In the genomic region with DNA sequence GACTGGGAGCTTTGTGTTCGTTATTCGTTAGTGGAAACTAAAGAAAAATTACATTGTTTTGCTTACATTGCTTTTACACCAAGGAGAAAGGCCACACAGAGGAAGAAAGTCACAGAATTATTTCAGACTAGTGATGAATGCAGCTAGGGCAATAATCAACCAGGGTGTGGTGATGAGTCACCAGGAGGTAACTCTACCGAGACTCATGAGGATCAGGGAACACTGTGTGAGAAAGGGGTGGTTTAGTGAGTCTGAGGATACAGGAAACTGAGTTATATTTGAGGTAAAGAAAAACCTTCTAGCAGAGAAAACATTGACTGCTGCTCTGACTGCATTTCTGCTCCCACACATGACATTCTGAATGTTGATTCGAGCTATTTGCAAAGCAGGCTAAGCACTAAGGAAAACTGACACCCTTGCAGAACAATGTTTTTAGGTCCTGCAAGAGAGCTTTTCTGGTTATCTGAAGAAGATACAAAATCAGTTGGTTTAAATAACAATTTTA, we compare ENCODE assay signal across 23 mouse cellular contexts.
DNase-seq lines count a peak whose midpoint lies in the region; ATAC-seq lines count a peak whose summit lies in the region.
"Had no signal": no experiment of that assay in that cellular context is flagged by ENCODE, and none has a peak within 500 bp of the region (broad histone marks: within the 10 kb centered on the region; RNA-seq: fewer than 3 reads in every experiment).

No protein-coding gene starts in this region.

- H3K9ac ChIP-seq in intestine, embryonic 15.5 days, result no peak overlapping the region
- H3K9ac ChIP-seq in stomach, embryonic 16.5 days (ENCODE audit: low read length), result no peak overlapping the region
- H3K9ac ChIP-seq in hindbrain, embryonic 14.5 days, result no peak overlapping the region
- H3K9ac ChIP-seq: embryonic facial prominence, embryonic 12.5 days; forebrain, embryonic 12.5 days; heart, embryonic 13.5 days had no signal

- no peaks in the 10 kb centered on the region for H3K4me1 ChIP-seq in intestine, embryonic 15.5 days (replicated peaks)
- no peaks in the 10 kb centered on the region for H3K4me1 ChIP-seq in stomach, embryonic 16.5 days (ENCODE audit: control insufficient read depth, insufficient read depth, low read length)
- no peaks in the 10 kb centered on the region for H3K4me1 ChIP-seq in hindbrain, embryonic 14.5 days (replicated peaks; ENCODE audit: control insufficient read depth, insufficient read depth, low read length)
- H3K4me1 ChIP-seq: embryonic facial prominence, embryonic 12.5 days; forebrain, embryonic 12.5 days; heart, embryonic 13.5 days had no signal

- H3K27me3 ChIP-seq in intestine, embryonic 15.5 days (replicated peaks), result no peaks in the 10 kb centered on the region
- no peaks in the 10 kb centered on the region for H3K27me3 ChIP-seq in stomach, embryonic 16.5 days (ENCODE audit: control insufficient read depth, insufficient read depth, low read length)
- no peaks in the 10 kb centered on the region for H3K27me3 ChIP-seq in hindbrain, embryonic 14.5 days (ENCODE audit: control insufficient read depth, insufficient read depth, low read length)
- H3K27me3 ChIP-seq: embryonic facial prominence, embryonic 12.5 days; forebrain, embryonic 12.5 days; heart, embryonic 13.5 days had no signal

- H3K4me2 ChIP-seq in intestine, embryonic 15.5 days (replicated peaks), result no peak overlapping the region
- H3K4me2 ChIP-seq in stomach, embryonic 16.5 days (ENCODE audit: low read depth, low read length), result no peak overlapping the region
- H3K4me2 ChIP-seq in hindbrain, embryonic 14.5 days (replicated peaks), result no peak overlapping the region
- H3K4me2 ChIP-seq: embryonic facial prominence, embryonic 12.5 days; forebrain, embryonic 12.5 days; heart, embryonic 13.5 days had no signal

- H3K27ac ChIP-seq in intestine, embryonic 15.5 days, result no peak overlapping the region
- H3K27ac ChIP-seq in stomach, embryonic 16.5 days (ENCODE audit: low read length), result no peak overlapping the region; the same call in 1 of the 2 replicates
- no peak overlapping the region for H3K27ac ChIP-seq in hindbrain, embryonic 14.5 days
- H3K27ac ChIP-seq: embryonic facial prominence, embryonic 12.5 days; forebrain, embryonic 12.5 days; gastrocnemius, adult 2 months; heart, embryonic 13.5 days had no signal

- ATAC-seq in intestine, embryonic 15.5 days, result peak; percentile 70
- peak; percentile 80; the same call in 1 of the 2 replicates for ATAC-seq in stomach, embryonic 16.5 days (ENCODE audit: insufficient read depth, low FRiP score)
- ATAC-seq in hindbrain, embryonic 14.5 days (ENCODE audit: low FRiP score), result no peak
- ATAC-seq: CD4-positive, CD25-positive, alpha-beta regulatory T cell, adult 4 months; forebrain, embryonic 16.5 days; hindbrain, embryonic 16.5 days had no signal

- peak; percentile 10 for DNase-seq in layer of hippocampus, adult 9-11 months
- no peak for DNase-seq in layer of hippocampus, adult 18-20 months (ENCODE audit: low spot score in 2 of 2)
- DNase-seq in 416B (ENCODE audit: low read depth), result peak; percentile 68
- DNase-seq in hindbrain, embryonic 14.5 days (ENCODE audit: low spot score), result no peak
- DNase-seq in lung, postnatal 10 days, result no peak
- DNase-seq: adrenal gland, adult 8-10 months; adrenal gland, postnatal 36 days; B cell, adult 2 months; cerebellum, adult 11 months; cerebellum, adult 9-10 months; cerebellum, postnatal 25 days; gastrocnemius, adult 2 months; gastrocnemius, postnatal 25 days; heart, postnatal 36 days had no signal

- WGBS in intestine, embryonic 15.5 days, result 66% methylated on average over 4 of the region's 4 CpGs
- WGBS in stomach, embryonic 16.5 days, result 60% methylated on average over 4 of the region's 4 CpGs
- WGBS in hindbrain, embryonic 14.5 days, result 85% methylated on average over 4 of the region's 4 CpGs

- no peak overlapping the region for H3K4me3 ChIP-seq in intestine, embryonic 15.5 days (replicated peaks)
- H3K4me3 ChIP-seq in stomach, embryonic 16.5 days (replicated peaks; ENCODE audit: low read length), result no peak overlapping the region
- H3K4me3 ChIP-seq in hindbrain, embryonic 14.5 days (replicated peaks; ENCODE audit: low read length), result no peak overlapping the region
- H3K4me3 ChIP-seq: embryonic facial prominence, embryonic 12.5 days; forebrain, embryonic 12.5 days; gastrocnemius, adult 2 months; heart, embryonic 13.5 days had no signal

- no peaks in the 10 kb centered on the region for H3K36me3 ChIP-seq in intestine, embryonic 15.5 days
- no peaks in the 10 kb centered on the region for H3K36me3 ChIP-seq in stomach, embryonic 16.5 days (ENCODE audit: control insufficient read depth, insufficient read depth, low read length)
- no peaks in the 10 kb centered on the region for H3K36me3 ChIP-seq in hindbrain, embryonic 14.5 days (replicated peaks; ENCODE audit: control insufficient read depth, insufficient read depth)
- H3K36me3 ChIP-seq: embryonic facial prominence, embryonic 12.5 days; forebrain, embryonic 12.5 days; G1E; heart, embryonic 13.5 days had no signal

- no peaks in the 10 kb centered on the region for H3K9me3 ChIP-seq in intestine, embryonic 15.5 days
- no peaks in the 10 kb centered on the region for H3K9me3 ChIP-seq in stomach, embryonic 16.5 days (replicated peaks; ENCODE audit: control insufficient read depth, low read length)
- H3K9me3 ChIP-seq in hindbrain, embryonic 14.5 days (ENCODE audit: control insufficient read depth, low read length), result no peaks in the 10 kb centered on the region
- H3K9me3 ChIP-seq: embryonic facial prominence, embryonic 12.5 days; forebrain, embryonic 12.5 days; G1E; heart, embryonic 13.5 days had no signal

Comparison
In these comparisons a context has a peak if more than half of its experiments do, and no peak if none do; other contexts are left out.
1. DNase-seq: peak in layer of hippocampus, adult 9-11 months (single experiment) and 416B (single experiment); none in layer of hippocampus, adult 18-20 months (0 of 2), hindbrain, embryonic 14.5 days (single experiment) and lung, postnatal 10 days (single experiment).